Mouse (Mus musculus) layer of hippocampus, adult 2 months (tissue): ENCODE results near the gene Arhgap18. TPM values are rescaled to one million over a fixed set of nuclear protein-coding genes. Genes with fewer than 3 reads are reported as not detected.

Experiments used
- DNase-seq, 2 experiments: peaks; one replicate each; pipeline ENCODE4 v3.0.0; 2022; ENCODE audit warnings: low spot score in 2 of 2
- H3K27ac ChIP-seq: fragments of 200-600 bp; 2 replicates; pipeline ENCODE4 v1.8.1; 2022
- H3K4me3 ChIP-seq: fragments of 200-600 bp; 2 replicates; pipeline ENCODE4 v1.8.1; 2022; ENCODE audit warnings: mild to moderate bottlenecking
- CTCF ChIP-seq: fragments of 200-600 bp; conservative IDR thresholded peaks from 2 replicates; pipeline ENCODE4 v1.8.1; 2022; ENCODE audit warnings: antibody characterized with exemption, mild to moderate bottlenecking, moderate library complexity
- total RNA-seq, 2 experiments: library from RNA; stranded (reverse); gene quantifications; 2 replicates each; pipeline ENCODE4 v1.2.3; 2021

Arhgap18 gene
- total RNA-seq, 2 experiments from 2014 or later = 4.7 to 4.8 TPM

DNA sequence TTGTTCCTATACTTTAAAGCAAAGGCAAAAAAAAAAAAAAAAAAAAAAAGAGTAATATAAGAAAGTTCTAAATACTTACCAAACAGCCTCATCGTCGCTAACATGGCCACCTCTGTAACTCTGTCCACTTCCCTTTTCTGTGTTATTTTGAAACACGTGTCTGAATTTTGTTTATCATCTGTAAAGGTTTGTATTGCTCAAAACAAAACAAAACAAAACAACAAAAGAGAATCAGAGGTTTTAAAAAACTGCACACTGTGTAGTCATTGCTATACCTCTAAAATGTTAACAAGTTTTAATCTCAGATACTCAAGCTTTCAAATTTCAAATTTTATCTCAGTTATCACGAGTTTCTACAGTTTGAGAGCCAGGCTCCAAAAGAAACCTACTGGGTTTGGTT is 109.0 kb downstream of the Arhgap18 start:
- Histone ChIP-seq H3K27ac (no peak overlapping the region), H3K4me3 (no peak overlapping the region)
- no peak for DNase-seq
- no peak for TF ChIP-seq CTCF

GRCm38 (mm10) chr10:26863982-26864381 is 110.8 kb downstream of the Arhgap18 start:
- H3K27ac ChIP-seq = no peak overlapping the region
- TF ChIP-seq CTCF = no peak
- no peak overlapping the region for H3K4me3 ChIP-seq
- DNase-seq = no peak

GRCm38 (mm10) chr10:26870802-26871201 is 117.6 kb downstream of the Arhgap18 start:
- no peak overlapping the region for H3K27ac ChIP-seq
- no peak for TF ChIP-seq CTCF
- DNase-seq = no peak
- no peak overlapping the region for H3K4me3 ChIP-seq

GRCm38 (mm10) chr10:26877309-26877708 is 124.1 kb downstream of the Arhgap18 start:
- Histone ChIP-seq H3K27ac (no peak overlapping the region), H3K4me3 (no peak overlapping the region)
- no peak for DNase-seq
- TF ChIP-seq CTCF = no peak

- Histone ChIP-seq H3K4me3 (no peak overlapping the region), H3K27ac (no peak overlapping the region)
- no peak for TF ChIP-seq CTCF
- DNase-seq = no peak
Observed at GRCm38 (mm10) chr10:26878924-26879600, 125.8 kb downstream of the Arhgap18 start.

- no peak for DNase-seq
- Histone ChIP-seq H3K27ac (no peak overlapping the region), H3K4me3 (no peak overlapping the region)
- TF ChIP-seq CTCF = no peak
Observed at GRCm38 (mm10) chr10:26884949-26885348, 131.7 kb downstream of the Arhgap18 start.

DNA sequence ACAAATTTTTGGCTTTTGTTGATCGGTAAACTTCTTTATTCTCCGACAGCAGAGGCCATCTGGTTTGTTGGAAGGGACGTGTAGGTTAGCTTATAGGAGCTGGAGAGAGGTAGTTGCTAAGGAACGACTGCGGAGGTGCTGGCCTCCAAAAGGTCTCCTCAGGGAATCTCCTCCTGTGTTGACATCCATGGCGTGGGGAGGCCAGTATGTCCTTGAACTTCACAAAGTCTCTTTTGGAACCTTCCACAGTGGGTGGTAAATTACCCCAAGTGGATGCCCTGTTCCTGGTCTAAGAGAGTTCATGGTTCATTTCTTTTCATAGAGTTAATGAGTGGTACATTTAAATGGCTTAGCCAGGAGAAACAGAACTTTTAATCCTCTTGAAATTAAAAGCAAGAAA is 136.0 kb downstream of the Arhgap18 start:
- no peak for DNase-seq
- H3K4me3 ChIP-seq = no peak overlapping the region
- no peak for TF ChIP-seq CTCF
- H3K27ac ChIP-seq = no peak overlapping the region

- Histone ChIP-seq H3K27ac (no peak overlapping the region), H3K4me3 (no peak overlapping the region)
- no peak for DNase-seq
- no peak for TF ChIP-seq CTCF
Observed at GRCm38 (mm10) chr10:26889754-26890153, 136.5 kb downstream of the Arhgap18 start.

DNA sequence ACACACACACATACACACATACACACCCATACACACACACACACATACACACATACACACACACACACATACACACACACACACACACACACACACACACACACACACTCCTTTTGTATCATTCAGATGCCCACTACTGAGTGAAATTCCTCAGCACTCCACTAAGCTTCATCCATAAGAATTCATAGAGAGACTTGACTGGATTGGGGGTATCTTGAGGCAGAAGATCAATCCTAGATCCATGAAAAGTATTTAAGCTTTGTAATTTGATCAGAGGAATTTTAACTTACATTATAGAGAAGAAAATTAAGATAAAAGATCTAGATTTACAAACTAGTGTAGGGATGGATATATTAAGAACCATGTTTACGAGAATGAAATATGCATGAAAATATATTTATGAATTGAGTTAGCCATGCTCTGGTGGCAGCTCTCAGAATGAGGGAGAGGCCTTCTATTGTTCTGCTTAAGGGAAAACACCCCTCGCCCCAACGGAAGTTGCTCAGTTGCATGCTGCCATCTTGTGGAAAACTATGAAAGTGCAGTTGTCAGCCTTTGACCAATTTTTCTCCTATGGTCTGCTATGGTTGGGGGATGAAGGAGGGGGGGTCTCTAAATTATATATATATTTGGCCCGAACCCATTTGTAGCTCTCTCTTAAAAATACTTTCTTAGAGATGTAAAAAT is 137.2 kb downstream of the Arhgap18 start:
- peak; percentile 44 to 72 for DNase-seq
- H3K4me3 ChIP-seq = no peak overlapping the region
- no peak overlapping the region for H3K27ac ChIP-seq
- TF ChIP-seq CTCF = peak; percentile 87

DNA sequence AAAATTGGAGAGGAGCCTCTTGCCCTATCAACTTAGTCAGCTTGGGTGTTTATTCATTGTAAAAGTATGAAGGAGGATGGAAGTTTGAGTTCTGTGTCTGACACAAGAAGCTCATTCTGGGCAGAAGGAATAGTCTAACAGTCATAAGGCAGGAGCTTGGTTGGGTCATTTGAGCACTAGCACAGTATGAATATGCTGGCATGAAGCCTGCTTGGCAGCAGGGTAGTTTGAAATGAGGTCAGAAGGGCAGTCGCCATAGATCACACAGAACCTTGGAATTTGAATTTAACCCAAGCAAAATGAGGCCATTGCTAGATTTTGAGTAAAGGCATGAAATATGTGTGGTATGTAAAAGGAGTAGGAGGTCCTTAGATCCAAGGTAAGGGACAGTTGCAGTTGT is 139.9 kb downstream of the Arhgap18 start:
- no peak overlapping the region for H3K4me3 ChIP-seq
- DNase-seq = no peak
- no peak overlapping the region for H3K27ac ChIP-seq
- TF ChIP-seq CTCF = no peak

DNA sequence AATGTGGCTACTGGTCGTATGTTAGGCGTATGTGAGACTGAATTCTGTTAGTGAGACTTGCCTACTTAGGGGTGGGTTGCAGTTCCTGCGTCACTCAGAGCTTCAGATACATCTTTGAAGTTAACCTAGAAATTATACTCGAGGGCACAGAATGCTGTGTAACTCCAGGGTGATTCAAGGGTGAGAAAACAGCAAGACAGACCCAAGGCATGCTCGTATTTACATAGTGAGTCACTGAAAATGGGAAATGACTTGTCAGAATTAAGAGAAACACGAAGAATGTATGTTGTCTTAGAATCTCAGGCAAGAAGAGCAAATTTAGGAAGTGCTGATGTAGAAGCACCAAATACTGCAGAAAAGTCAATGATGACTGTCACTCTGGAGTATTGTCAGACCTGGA is 142.5 kb downstream of the Arhgap18 start:
- H3K27ac ChIP-seq = no peak overlapping the region
- no peak for DNase-seq
- H3K4me3 ChIP-seq = no peak overlapping the region
- no peak for TF ChIP-seq CTCF

GRCm38 (mm10) chr10:26900426-26900825 is 147.2 kb downstream of the Arhgap18 start:
- no peak for DNase-seq
- TF ChIP-seq CTCF = no peak
- H3K4me3 ChIP-seq = no peak overlapping the region
- no peak overlapping the region for H3K27ac ChIP-seq

GRCm38 (mm10) chr10:26903781-26904180 is 150.6 kb downstream of the Arhgap18 start:
- no peak overlapping the region for H3K4me3 ChIP-seq
- DNase-seq = no peak
- no peak for TF ChIP-seq CTCF
- H3K27ac ChIP-seq = no peak overlapping the region

DNA sequence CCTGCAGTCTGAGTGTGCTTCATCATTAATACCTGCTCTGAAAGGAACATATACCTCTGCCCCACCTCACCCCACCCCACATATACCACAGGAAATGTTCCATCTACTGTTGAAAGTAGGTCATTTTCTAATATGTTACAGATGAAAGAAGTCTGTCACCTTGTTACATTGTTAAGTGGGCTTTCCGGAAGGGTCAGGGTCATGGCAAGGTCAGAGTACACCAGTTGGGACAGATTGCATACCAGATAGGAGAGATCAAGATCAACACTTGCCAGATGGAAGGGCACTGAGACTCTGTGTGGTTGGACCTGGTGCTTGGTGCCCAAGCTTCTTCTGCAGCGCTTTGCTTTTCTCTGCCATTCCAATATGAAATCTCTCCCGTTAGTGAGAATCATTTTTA is 158.0 kb downstream of the Arhgap18 start:
- Histone ChIP-seq H3K27ac (no peak overlapping the region), H3K4me3 (no peak overlapping the region)
- no peak for DNase-seq
- no peak for TF ChIP-seq CTCF
